Mouse (Mus musculus): ENCODE results near the gene Cadm4. TPM values are rescaled to one million over a fixed set of nuclear protein-coding genes. Genes with fewer than 3 reads are reported as not detected.
"Not testable (repeated sequence)": the region's sequence is repeated elsewhere in the genome, so short reads cannot be mapped to it uniquely, and the experiment has no call there.

Cadm4 gene
- total RNA-seq, 2 experiments from 2014 or later = 4.4 to 4.5 TPM

DNA sequence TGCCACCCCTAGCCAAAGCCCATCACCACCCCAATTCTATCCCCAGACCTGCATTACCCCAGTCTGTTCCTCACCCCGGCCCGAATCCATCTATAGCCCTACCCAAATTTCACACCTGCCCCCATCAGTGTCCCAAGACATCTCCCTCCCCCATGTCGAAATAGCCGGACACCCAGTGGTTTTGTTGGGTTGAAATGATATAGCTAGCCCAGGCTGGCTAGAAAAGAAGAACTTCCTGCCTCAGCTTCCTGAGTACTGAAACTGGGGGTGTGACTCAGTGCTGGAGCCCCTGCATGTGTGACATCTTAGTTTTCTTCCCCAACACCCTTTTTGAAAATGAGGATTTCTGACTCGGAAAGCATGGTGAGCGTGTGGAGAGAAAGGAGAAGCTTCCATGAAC is 15.0 kb upstream of the Cadm4 start:
- no peak for DNase-seq

DNA sequence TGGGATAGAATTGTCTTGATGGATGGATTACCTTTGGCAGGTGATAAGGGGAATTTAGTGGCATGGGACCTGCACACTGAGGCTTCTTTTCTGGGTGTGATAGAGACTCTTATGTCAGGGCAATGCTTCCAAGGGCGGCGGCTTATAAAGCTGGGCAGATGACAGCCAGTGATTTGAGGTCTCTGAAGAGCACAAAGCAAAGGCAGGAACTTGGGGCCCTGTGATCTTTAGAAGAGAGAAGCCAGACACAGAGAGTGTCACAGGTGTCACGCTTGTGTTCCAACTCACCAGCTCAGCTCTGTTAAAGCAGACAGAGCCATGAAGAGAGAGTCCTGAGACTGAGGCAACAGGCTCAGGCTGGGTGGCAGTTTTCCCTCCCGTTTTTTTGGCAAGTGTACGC is 13.9 kb upstream of the Cadm4 start:
- DNase-seq = no peak

DNA sequence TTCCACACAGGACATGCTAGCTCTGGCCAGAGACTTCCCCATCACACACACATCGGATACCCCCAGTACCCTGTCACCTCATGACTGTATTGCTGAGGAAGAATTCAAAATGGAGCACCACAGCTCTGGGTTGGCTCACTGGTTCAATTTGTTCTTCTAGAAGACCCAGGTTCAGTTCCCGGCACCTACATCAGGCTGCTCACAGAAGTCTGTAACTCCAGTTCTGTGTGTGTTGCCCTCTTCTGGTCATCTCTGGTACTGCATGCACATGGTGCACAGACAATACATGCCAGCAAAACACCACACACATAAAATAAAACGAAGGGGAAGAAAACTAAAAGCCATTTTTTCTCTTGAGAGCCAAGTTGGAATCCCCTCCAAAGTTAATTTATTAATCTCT is 12.7 kb upstream of the Cadm4 start:
- DNase-seq = no peak

DNA sequence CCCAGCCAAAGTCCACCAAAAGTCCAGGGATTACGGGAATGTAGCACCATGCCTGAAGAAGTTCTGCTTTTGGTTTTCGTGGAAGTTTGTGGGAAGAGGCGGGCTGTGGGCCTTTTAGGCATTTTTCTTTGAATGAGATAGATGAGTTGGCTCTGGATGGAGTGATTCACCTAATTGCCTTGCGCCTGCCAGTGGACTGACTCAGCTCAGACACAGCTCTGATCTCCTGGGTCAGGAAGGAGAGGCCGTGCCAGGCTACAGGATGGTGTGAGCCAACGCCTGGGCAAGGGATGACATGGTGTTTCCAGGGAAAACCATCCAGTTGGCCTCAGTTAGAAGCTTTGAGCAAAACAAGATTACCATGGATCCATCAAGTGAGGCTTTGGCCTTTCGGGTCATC is 11.5 kb upstream of the Cadm4 start:
- DNase-seq = no peak

DNA sequence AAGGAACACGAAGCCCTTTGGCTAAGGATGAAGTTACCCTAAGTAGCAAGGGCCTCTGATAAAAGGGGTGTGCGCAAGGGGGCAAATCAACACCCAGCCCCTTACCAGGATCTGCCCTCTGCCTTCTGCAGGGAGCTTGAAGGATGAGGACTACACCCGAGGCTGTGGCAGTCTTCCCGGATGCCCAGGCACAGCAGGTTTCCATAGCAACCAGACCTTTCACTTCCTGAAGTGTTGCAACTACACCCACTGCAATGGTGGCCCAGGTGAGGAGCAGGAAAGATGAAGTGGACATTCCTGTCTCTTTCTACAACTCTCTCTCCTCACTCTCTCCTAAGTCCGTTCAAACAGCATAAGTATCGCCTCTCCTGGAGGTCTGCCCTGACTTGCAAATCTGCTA is 9.4 kb upstream of the Cadm4 start:
- no peak for DNase-seq

DNA sequence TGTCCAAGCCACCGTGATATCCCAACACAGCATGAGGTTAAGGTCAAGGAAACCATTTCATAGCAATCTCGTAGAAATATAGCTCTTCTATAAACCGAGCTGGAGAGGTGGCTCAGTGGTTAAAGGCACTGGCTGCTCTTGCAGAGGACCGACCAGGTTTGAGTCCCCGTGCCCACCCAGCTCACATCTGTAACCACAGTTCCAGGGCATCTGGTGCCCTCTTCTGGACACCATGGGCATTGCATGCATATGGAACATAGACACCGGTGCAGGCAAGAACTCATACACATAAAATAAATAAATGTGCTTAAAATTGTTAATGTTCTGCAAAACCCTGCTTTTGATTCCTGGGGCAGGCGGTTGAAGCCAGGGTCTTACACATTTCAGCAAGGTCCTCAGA is 8.9 kb upstream of the Cadm4 start:
- no peak for DNase-seq

DNA sequence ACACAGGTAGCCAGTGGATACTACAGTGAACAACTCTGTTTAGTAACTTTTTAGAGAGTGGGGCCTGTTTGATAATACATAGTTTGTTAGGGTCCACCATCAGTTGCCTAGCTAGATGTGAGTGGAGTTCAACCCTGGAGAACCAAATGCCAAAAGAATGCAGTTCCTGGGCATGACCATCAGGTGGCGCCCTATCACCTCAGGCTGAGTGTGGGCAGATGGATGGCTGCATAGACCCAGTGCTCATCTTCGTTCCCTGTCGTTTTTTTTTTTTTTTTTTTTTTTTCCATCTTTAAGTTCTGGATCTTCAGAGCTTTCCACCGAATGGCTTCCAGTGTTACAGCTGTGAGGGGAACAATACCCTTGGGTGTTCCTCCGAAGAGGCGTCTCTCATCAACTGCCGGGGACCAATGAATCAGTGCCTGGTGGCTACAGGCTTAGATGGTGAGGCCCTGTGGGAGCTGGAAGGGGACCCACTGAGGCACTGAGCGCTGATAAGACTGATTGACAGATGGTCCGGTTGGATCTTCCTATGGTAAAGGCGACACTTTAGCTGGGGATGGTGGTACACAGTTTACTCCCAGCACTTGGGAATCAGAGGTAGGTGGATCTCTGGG is 7.8 kb upstream of the Cadm4 start:
- peak; percentile 39 for DNase-seq

DNA sequence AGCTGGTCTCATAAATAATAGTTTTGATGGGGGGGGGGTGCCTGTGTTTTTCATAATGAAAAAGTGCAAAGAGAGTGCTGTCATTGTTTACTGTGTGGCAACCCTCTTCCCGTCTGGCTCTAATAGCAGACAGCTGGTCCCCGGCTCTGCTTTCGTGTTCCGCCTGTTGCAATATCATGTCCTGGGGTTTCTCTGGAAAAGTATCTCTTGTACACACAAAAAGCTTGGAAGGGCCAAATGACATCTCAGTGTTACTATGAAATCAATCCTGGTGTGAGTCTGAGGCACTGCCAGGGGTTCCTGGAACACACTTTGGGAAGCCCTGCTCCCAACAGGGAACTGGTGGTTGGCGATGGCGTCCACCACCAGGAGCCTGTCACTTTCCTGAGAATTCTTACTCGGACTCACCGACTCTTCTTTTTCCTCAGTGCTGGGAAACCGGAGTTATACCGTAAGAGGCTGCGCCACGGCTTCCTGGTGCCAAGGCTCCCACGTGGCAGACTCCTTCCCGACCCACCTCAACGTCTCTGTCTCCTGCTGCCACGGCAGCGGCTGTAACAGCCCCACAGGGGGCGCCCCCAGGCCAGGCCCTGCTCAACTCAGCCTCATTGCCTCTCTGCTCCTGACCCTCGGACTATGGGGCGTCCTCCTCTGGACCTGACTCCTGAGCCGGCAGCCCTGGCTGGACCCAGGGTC is 6.9 kb upstream of the Cadm4 start:
- DNase-seq = no peak

DNA sequence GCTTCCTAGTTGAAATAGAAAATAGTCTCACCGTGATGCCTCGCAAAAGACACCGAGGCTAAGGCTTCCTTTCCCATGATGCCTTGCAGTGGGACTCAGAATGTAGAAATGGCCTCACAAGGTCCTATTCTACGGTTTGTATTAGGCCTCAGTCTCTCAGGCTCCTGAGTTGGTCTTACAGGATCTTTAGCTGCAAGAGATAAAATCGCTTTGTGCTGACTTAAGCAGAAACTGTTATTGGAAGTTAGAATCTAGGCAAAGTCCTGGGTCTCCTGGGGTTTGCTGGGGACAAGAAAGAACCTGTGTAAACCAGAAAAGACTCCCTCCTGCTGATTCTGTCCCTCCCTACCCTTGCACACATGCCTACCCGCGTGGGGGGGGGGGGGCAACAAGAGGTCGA is 5.5 kb upstream of the Cadm4 start:
- DNase-seq = no peak

DNA sequence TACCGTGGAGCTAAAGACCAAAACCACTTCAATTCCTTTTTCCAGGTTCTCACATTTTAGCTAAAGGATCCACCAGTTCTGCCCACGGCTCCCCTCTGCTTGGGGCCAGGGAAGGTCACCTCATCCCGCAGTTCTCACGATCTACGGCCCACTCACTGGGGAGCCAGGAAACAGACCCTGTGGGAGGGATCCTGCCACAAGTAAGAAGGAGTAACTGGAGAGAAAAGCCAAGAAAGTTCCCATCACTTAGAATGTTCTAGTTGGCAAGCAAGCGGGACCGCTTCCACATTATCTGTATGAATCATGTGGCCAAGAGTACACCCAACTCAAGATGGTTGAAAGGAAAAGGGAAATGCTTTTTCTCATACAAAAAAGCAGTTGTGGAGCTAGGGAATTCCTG is 5.0 kb upstream of the Cadm4 start:
- no peak for DNase-seq

DNA sequence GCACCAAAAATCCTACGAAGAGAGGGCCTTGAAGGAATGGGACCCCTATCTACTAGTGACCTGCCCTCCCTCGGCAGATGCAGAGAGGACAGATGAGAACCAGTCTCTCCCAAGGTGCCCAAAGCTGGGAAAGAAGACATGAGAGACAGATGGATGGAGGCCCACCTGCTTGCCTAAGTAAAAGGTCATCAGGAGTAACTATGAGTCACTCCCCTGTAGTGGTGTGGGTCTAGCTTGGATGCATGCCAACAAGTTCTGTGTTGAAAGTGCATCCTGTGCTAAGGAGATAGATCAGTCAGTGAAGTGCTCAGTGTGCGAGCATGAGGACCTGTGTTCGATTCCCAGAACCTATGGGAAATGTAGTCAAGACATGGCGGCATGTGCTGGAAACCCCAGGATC is 2.9 kb upstream of the Cadm4 start:
- DNase-seq = no peak

DNA sequence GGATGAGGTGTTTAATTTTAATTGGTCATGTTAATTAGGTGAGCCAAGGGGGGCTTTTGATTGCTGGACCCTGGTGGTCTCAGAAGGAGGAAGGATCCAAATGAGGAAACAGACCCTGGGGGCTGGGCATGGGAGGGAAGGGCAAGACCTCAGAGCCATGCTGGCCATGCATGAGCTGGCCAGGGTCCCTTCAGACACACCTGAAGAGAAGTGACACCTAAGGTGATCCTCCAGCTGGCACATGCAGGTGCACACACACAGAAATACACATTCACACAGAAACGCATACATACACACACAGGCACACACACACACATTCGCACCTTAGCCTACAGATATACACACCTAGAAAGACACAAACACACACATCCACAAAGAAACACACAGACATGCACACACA is 2.1 kb upstream of the Cadm4 start:
- DNase-seq = no peak

DNA sequence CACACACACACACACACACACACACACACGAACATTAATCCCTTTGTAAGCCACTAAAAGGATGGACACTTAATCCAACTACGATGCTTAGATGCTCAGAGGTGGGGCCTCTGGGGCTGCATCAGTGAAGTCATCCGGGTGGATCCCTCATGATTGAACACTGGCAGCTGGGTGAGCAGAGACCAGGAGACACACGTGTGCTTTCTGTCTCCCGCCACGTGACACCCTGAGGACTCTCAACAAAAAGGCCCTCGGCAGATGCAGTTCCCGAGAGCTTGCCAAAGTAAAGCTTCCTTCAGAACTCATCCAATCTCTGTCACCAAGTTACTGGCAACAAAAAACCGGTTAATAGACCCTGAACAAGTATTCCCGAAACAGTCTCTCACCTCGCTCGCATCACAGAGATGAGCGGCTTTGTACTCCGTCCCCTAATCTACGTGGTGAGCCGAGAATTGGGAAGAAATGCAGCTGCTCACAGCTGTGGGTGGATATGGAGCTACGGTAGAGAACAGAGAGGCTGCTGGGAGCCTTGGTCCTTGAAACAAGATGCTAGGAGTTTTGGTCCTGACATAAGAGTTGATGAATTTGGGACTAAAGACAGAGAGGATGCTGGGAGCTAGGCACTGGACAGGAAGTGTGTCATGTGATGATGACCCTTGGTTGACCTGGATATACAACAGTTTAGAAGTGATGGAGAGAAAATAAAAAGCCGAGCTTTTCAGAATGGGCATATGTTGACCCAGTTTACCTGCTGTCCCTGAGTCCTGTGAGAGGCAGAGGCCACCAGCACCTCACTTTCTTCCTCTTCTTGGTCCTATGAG is 1.5 kb upstream of the Cadm4 start:
- peak; percentile 47 for DNase-seq

DNA sequence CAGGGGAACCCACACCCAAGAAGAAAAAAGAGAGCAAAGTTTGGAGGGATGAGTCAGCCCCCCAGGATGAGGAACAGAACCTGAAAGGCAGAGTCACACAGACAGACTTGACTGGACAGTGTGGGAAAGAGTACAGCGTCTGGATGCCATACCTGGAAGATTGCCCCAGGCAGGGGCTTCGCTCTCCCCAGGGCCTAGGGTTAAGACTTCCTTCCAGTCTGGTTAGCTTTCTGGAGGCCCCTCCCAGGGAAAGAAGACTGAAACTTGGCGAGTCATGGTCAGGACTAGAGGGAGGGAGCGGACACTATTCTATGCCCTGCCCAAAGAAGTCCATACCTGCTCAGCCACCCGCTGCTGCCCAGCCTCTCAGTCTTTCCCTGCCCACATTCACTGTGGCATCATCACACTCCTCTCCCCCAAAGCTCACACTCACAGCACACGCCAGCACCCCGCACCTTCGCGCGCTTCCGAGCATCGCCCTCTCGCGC is 793 bp upstream of the Cadm4 start:
- no peak for DNase-seq

DNA sequence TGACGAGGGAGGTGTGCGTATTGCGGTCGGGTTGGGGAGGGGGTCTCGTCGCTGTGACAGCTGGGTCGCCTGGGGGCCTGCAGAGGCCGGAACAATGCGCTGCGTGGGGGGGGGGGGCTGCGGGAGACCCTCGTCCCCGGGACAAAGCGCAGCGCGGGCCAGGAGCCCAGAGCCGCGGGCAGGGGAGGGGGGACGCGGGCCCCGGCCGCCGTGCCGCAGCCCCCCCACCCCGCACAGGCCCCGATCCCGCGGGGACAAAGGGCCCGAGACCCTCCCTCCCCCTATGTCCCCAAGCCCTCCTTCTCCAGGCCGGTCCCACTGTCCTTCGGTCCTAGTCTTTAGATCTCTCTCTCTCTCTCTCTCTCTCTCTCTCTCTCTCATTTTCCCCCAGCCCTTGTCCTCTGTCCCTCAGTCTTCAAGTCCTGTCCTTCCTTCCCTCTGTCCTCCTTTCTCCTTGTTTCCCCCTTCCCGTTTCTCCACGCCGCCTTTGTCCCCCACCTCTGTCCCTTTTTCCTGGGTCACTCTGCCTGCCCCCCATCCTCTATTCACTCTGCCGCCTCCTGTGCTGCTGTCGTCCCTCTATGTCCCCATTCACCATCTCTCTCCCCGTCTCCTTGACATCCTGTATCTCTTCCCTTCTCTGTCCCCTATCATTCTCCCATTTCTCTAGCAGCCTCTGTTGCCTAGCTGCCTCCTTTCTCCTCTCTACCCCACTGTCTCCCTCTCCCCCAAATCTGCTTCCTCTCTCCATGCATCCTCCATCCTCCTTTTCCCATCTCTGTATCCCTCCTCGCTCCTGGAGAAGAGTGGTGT is 591 bp downstream of the Cadm4 start:
- no peak for DNase-seq

DNA sequence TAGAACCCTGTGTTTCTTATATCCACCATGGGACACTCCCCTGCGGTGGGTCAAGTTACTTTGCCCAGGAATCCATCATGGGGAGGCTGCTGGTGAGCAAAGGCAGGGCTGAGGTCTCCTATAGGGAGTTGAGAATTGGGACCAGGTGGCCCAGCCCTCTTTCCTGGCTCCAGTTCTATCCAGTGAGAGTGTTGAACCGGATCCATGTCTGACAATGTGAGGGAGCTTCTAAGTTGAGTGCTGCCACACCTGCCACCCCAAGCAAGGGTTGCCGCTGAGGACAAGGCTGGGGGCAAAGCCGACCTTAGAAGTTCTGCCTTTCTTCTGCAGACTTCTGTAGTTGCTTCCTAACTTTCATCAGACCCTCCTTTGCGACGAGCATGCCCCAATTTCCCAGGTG is 1.5 kb downstream of the Cadm4 start:
- not testable (repeated sequence) for DNase-seq

DNA sequence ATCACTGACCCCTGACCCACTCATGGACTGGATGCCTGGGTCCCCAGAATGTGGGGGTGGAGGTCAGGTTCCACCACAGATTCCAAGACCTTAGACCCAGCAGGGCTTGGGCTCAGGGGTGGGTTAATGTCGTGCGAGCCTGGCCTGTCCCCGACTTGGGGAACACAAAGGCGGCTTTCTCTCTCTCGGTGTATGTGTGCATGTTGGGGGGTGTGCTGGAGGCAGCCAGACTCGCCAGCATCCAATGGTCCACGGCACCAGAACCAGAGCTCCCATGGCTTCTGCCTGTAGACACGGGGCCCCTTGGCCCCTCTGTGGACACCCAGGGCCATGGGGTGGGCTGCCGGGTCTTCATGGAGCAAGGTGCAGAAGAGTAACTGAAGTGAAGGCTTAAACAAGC is 3.7 kb downstream of the Cadm4 start:
- no peak for DNase-seq

DNA sequence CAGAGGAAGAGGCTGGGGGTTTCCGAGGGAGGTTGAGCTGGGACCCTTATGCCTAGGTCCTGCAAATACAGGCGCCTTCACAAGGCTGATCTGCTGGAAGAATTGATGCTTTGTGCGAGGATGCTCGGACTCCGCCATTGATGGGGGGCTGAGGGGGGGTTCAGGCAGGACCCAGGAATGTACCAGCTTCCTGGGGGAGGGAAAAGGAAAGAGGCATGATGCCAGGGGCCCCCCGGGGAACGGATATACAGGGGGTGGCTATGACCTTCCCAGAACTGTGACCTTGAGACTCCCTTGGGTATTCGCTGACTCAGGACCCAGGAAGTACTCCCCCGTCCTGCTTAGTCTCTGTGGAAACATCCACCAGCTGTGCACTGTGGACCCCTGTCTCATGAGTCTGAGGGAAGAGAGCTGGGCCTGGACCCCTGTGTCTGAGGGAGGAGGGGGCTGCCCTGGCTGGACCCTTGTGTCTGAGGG is 4.9 kb downstream of the Cadm4 start:
- DNase-seq = no peak

DNA sequence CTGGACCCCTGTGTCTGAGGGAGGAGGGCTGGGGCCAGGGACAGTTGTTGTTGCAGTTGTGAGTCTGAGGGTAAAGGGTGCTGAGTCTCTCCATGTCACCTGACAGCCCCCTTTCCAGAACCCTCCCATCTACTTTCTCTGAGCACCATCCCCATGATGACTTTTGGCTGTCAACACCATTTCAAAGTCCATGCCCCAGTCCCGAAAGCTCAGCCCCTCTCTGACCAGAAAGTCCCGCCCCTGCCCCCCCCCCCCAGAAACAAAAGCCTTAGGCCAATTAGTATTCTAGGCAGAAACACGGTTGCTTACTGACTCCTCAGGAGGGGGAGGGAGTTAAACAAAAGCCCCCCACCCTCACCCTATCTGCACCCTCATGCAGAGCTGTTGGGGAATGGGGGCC is 5.6 kb downstream of the Cadm4 start:
- DNase-seq = no peak

DNA sequence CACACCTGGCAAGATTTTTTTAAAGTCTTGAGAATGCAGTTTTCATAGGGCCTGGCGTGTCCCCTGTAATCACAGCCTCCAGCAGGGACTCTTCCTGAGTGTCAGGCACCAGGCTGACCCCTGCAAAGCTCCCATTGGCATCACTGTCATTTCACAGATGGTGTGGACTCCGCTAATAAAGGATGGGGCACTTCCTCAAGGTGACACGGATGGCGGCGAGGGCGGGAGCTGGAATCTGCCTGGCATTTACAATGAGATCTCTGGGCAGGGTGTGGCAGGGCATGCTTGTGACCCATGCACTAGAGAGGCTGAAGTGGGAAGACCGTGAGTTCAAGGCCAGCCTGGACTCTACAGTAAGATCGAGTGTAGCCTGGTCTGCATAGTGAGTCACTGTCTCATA is 6.5 kb downstream of the Cadm4 start:
- DNase-seq = no peak

DNA sequence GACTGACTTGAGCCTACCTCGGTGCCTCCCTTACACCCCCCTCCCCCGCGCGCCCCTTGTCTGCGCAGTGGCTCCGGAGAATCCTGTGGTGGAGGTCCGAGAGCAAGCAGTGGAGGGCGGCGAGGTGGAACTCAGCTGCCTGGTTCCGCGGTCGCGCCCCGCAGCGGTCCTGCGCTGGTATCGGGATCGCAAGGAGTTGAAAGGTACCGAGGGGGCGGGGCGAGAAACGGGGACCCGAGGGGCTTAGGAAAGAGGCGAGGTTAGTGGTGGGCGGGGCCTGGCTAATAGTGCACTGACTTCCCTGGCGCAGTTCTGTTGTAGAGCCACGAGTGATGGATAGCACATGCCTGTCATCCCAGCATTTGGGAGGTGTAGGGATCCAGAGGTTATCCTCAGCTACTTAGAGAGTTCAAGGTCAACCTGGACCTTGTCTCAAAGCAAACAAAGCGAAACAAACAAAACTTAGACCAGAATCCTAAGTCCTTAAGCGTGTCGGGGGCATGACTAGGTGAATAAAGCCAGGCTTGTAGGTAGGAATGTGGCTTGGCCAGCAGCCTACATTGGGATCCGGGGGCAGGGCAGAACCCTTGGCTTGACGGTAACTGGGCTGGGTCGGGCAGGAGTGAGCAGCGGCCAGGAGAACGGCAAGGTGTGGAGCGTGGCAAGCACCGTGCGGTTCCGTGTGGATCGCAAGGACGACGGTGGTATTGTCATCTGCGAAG is 18.2 kb downstream of the Cadm4 start:
- no peak for DNase-seq

DNA sequence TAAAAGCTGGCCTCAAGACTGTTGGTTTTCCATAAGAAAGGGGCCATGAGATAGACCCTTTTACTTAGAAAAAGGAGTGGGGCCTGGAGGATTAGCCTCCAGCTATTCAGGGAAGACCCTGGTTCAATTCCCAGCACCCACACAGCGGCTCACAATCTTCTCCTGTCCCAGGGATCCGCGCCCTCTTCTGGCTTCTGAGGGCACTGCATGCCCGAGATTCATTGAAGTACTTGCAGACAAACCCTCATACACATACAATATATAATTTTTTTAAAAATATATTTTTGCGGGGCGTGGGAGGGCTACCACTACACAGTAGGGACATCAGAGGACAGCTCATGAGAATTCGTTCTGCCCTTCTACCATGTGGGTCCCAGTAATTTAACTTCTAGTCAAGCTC is 19.1 kb downstream of the Cadm4 start:
- DNase-seq = no peak
